Mouse (Mus musculus): ENCODE measurements around the gene Kcnh1. TPM values are rescaled to one million over a fixed set of nuclear protein-coding genes. Genes with fewer than 3 reads are reported as not detected.

The Kcnh1 gene
- total RNA-seq, 2 experiments from 2014 or later: 75.4 to 77.0 TPM

DNA sequence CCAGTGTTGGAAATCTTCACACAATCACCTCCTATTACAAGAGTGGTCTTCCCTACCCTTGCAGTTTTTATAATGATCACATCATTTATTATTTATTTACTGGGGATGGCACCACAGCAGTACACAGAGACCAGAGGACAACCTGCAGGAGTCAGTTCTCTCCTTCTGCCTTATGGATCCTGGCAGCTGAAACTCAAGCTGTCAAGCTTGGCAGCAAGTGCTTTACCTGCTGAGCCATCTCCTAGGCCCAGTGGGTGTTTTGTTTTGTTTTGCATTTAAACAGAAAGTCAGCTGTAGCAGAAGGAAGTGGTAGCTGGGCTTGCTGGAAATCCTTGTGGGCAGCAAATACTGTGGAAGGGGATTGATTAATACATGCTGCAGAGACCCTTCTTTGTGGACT lies 197.1 kb downstream of the Kcnh1 start:
- intact Hi-C loops (cut with DNase I): no loop called here
- no peak for DNase-seq (ENCODE audit: low spot score in 2 of 2)

DNA sequence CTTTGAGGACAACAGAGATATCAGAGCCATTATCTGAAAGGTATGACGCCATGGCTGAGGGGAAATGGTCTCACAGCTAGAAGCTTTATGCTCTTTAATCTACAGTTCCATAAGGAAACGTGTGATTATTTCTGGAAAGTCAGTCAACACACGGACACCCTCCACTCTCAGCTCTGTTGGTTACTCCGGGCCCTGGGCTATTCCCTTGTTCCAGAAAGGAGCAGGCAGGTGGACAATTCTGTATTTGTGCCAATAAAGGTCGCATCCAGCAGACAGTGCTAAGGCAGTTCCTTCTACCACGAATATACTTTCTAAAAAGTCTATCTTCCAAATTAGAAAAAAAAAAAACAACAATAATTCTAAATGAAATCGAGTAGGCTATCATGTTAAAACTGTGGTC lies 200.5 kb downstream of the Kcnh1 start:
- intact Hi-C loops (cut with DNase I): no loop called here
- DNase-seq (ENCODE audit: low spot score in 2 of 2): no peak

DNA sequence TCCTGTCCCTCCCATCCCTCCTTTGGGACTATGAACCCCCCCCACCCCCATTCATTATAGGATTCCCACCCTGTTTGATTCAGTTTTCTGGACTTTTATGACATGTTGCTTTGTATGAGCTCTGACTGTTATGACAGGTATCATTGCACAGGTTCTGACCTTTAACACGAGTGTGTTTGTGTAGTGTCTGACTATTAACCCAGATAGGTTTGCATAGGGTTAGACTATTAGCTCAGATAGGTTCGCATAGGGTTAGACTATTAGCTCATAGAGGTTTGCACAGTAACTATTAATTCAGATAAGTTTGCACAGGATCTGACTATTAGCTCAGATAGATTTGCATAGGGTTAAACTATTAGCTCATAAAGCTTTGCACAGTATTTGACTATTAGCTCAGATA lies 201.7 kb downstream of the Kcnh1 start:
- no peak for DNase-seq (ENCODE audit: low spot score in 2 of 2)
- intact Hi-C loops (cut with DNase I): no loop called here

DNA sequence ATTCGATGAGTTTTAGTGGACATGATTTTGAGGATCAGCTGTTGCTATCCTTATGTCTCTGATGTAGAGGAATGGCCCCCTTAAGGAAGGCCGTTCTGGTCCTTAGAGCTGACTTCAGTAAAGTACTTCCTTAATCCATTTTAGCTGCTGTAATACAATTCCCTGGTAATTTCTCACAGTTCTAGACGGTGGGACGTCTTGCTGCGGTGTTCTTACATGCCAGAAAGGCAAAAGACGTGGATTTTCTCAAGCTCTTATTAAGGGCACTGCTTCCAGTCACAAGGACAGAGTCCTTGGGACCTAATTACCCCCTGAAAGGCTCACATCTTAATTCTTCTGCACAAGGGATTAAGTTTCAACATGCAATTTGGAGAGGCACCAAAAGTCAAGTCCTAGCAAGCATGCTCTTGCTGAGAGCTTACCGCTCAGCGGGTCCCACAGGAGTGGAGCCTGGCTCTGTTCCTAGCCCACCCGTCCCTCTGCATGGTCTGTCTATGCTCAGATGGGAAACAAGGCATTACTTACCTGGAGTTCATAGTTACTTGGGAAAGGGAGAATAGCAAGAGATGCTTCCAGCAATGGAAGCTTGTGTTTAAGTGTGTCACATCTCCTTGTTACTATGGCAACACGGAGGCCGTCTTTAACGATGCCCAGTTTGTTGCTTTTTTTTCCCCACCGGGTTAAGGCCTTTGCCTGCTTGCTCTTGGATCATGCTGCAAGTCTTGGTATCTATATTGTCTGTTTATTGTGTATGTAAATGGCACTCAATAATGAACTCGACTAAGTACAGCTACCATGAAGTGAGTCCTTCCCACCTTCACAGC lies 209.3 kb downstream of the Kcnh1 start:
- no peak for DNase-seq (ENCODE audit: low spot score in 2 of 2)
- intact Hi-C loops (cut with DNase I): no loop called here

DNA sequence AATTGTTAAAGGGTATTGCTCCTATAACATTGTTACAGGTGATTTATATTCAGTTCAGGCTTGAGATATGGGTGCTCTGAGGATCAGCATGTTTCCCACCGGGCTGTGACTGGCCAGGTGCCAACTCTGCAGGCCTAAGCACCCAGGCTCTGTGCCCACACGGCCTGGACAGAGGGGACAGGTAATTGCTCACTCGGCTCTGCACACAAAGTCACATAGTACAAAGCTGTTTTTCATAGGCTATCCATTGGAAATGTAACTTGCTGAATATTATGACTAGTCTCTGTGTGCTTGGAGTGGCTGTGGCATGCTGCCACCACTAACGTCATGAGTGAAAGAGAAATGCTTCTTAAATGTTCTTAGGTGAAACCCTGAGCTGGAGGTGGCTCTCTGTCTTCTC lies 210.4 kb downstream of the Kcnh1 start:
- intact Hi-C loops (cut with DNase I): no loop called here
- DNase-seq (ENCODE audit: low spot score in 2 of 2): no peak

DNA sequence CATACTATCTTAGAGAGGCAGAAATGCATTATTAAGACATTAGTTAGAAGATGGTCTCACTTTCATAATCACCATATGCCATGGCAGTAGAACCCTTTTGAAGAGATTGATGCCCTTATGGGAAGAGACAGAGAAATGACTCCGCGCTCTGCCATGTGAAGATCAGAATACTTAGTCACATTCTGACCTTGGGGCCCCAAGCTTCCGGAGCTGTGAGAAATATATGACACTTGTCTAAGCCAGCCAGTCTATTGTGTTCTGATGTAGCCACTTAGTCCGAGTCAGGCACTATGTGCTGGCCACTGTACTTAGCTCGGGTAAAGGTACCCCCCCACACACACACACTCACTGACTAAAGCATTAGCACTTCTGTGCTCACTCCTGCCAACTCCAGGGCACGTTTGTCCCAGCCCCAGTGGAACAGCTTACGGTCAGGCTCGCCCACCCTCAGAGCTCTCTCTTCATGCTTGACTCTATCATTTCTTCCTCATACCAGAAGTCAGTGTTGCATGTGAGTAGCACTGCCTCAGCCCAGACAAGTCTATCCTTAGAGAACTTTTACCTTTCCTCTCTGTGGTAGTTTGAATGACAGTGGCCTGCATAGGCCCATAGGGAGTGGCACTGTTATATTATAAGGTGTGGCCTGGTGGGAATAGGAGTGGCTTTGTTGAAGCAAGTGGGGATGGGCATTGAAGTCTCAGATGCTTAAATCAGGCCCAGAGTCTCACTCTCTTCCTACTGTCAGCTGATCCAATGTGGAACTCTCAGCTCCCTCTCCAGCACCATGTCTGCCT lies 212.5 kb downstream of the Kcnh1 start:
- DNase-seq (ENCODE audit: low spot score in 2 of 2): no peak
- intact Hi-C loops (cut with DNase I): no loop called here

DNA sequence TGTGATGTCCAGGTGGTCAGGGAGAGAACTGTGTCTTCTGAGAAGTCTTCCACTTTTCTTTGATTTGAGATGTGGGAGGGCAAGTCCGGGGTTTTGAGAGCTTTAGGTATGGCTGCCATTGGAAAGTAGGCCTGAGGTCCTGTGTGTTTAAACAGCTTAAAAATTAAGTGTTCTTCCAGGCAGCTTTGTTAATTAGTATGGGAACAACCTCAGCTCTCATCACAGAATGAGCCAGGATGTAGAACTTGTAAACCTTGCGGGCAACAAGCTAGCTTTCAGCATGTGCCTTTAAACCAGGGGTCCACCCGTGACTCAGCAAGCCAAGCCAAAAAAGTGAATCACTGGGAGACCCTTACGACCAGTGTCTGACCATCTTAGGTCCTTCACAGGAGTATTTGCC lies 214.6 kb downstream of the Kcnh1 start:
- intact Hi-C loops (cut with DNase I): no loop called here
- no peak for DNase-seq (ENCODE audit: low spot score in 2 of 2)

DNA sequence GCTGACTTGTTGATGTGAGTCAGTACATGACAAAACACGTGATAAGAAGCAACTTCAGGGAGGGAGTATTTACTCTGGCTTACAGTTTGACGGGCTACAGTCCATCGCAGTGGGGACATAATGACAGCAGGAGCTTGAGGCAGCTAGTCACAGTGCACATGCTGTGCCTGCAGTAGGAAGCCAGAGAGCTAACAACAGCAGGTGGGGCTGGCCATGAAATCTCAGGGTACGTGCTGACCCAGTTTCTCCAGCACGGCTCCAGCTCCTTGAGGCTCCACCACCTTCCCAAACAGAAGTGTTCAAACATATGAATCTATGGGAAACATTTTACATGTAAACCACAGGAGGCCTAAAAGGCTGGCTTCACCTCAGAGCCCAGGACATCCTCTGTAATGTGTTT lies 216.0 kb downstream of the Kcnh1 start:
- DNase-seq (ENCODE audit: low spot score in 2 of 2): no peak
- intact Hi-C loops (cut with DNase I): no loop called here

DNA sequence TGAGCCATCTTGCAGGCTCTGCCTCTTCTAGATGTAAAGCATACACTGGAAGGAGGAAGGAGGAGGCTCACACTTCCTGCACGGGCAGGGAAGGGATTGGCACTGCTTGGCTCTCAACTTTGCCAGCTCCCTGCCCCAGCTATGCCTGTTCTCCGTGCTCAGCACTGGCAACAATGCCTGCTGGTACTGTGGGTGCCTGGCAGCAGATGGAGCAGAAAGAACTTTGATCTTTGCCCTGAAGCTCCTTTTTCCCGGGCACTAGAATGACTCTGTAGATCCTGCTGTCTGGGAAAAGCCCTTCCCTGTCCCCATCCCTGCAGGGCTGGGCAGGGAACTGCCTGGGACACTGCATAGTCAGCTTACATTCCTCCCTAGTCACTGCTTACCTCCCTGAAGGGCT lies 225.2 kb downstream of the Kcnh1 start:
- peak; percentile 25 to 51 for DNase-seq (ENCODE audit: low spot score in 2 of 2)
- intact Hi-C loops (cut with DNase I): no loop called here

DNA sequence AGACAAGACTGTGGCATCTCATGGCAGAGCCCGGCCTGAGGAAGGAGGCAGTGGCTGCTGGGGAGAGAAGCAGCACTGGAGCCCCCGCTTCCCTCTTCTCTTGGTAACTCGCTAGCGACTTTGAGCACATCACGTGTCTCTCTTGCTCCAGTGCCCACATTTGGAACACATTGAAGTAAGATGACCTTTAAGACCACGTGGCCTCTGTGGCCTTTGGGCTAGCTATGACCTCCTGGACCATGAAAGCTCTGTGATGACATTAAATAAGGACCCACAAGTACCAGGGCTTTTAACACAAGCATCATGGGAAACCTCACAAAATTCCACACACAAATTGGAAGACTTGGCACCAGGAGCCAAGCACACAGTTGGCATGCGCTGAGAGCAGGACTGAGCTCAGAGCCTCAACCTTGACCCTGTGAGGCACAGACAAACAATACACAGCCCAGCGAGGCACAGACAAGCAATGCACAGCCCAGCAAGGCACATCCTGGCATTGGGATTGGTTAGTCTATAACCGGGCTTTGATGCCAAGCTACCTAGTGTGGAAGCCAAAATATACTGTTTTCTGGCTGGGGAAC lies 225.8 kb downstream of the Kcnh1 start:
- no peak for DNase-seq (ENCODE audit: low spot score in 2 of 2)
- intact Hi-C loops (cut with DNase I): no loop called here

DNA sequence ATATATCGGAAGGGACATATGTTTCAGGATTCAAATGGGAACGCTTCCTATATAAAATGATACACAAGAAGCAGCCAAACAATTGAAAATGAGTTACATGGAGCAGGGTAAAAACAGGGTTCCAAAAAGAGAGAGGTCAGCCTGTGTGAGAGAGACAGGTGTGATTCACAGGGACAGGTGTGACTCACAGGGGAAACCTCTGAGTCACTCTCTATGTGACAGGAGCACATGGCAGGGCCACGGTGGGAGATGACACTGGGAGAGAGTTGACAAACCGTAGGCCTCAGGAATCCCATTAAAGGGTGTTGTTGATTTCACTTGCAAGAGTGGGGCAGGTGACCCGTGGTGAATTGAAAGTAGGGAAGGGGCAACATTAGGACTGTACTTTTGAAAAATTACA lies 228.6 kb downstream of the Kcnh1 start:
- DNase-seq (ENCODE audit: low spot score in 2 of 2): no peak
- intact Hi-C loops (cut with DNase I): no loop called here

DNA sequence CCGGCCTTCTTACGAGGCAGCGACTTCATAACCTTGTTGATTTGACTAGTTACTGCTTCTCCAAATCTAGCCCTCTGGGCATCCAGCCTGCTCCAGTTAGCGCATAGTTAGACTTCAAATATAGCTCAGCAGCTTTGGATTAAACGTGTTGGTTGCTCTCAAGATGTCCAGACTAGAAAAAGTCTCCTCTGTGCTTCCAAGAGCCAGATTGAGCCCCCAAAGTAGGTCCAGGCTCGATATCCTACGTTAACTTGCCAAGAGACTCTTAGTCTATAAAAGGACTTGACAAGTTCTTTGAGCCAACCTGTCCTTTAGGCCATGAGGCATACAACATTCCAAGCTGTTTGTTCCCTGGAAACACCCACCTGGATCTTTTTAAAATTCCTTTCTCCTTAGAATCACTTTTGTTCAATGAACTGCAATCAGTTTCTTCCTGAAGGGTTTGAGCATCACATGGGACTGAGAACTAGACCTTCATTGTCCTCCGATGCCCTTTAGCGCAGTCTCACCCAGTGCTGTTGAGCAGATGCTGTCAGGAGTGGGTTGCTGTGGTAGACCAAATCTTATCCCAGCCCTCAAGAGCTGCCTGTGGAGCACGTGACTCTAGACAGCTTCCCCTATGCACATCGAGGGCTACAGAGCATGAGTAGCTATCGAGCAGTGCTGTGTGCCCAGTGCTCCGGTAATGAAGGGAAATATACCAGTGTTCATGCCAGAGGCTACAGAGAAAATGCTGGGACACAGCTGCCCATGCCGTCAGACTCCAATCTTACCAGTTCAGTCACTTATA lies 231.0 kb downstream of the Kcnh1 start:
- intact Hi-C loops (cut with DNase I): no loop called here
- peak in 1 of 2 experiments; percentile 57 for DNase-seq (ENCODE audit: low spot score in 2 of 2)

DNA sequence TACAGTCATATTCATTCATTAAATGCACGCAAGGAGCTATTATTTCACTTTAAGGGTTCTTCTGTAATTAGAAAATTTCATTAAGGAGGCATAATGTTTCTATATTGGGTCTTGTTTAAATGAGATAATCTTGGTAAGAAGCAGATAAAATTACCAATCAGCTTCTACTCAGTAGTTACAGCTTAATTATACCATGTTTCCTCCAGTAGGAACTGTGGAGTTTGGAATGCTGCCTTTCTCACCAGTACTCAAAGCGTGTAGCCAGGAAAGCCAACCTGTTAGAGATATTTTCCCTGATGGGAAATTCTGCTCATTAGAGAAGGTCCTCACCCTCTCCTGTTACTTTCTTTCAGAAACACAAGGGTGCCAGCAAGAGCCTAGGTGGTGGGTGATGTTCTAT lies 240.8 kb downstream of the Kcnh1 start:
- DNase-seq (ENCODE audit: low spot score in 2 of 2): no peak
- intact Hi-C loops (cut with DNase I): no loop called here

DNA sequence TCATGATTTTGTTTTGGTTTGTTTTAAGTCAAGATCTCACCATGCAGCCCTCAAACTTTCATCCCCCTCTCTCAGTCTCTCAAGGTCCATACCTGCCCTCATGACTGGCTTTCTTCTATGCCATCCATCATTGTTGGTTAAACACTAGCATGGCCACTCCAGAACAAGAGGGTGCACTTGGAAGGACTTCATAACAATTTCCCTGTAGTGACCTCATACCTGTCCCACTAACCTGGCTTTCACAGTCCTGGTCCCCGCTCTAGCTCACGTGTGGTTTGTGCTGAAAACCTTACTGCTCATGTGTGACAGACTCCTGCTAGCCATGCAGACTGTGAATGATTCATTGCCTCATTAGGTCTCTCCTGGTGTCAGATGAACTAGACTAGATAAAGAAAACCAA lies 244.9 kb downstream of the Kcnh1 start:
- intact Hi-C loops (cut with DNase I): no loop called here
- DNase-seq (ENCODE audit: low spot score in 2 of 2): no peak

DNA sequence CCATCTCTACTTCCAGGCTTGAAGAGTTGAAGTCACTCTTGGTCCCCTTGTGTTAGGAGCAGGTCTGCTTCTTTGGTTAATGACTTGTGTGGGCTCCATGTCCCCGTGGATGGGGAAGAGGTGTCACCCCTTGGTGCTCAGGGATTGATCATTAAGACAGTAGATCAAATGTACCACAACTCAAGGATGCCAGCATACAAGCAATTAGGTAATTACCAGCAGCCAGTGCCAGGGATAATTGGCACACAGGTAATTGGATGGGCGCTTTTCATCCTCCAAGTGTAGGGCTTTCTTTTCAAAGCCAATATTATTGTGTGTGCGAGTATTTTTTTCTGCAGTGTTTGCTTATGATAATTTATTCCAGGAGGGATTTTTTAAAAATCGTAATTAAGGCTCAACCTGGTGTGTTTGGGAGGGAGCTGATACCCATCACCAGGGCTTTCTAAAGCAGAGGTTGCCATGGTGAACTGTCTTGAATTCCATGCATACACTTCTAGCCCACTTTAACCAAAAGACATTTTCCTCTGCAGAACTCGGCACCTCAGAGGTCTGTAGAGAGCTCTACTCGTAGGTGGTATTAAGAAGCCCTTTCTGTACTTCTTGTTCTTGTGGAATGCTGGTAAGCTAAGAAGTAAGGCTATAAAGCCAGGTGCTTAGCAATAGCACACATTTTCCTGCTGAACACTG lies 248.7 kb downstream of the Kcnh1 start:
- intact Hi-C loops (cut with DNase I): no loop called here
- DNase-seq (ENCODE audit: low spot score in 2 of 2): no peak

DNA sequence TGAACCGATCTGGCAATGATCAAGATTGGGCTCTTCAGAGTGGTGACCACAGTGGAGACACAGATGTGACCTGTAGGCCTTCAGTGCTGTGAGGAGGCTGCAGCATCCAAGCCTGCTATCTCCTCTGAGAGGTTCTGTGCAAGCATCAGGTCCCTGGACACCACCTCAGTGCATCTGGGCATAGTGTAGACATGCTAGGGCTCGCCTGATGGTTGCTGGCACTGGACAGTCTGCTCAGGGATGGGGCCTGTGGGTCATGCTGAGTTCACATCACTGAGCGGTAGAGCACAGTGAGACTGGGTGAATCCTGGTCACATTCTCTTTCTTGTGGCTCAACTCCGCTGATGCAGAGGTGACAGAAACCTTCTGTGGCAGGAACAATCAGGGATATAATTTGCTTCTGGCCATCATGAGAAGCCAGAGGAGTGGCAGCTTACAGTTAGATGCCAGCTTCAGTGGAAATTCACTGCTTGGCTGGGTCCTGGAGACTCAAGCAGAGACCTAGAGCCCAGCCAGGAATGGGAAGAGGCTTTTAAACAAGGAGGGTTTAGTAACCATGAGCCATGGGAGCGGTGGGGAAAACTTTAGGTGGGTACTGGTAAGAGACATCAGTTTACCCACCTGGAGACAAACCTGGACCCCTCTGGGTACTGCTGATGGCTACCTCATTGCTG lies 252.3 kb downstream of the Kcnh1 start:
- intact Hi-C loops (cut with DNase I): loop anchor here (5.0 kb wide), 1 partner anchor 251 kb away; the partner anchor contains the start of gene Kcnh1
- DNase-seq (ENCODE audit: low spot score in 2 of 2): no peak

DNA sequence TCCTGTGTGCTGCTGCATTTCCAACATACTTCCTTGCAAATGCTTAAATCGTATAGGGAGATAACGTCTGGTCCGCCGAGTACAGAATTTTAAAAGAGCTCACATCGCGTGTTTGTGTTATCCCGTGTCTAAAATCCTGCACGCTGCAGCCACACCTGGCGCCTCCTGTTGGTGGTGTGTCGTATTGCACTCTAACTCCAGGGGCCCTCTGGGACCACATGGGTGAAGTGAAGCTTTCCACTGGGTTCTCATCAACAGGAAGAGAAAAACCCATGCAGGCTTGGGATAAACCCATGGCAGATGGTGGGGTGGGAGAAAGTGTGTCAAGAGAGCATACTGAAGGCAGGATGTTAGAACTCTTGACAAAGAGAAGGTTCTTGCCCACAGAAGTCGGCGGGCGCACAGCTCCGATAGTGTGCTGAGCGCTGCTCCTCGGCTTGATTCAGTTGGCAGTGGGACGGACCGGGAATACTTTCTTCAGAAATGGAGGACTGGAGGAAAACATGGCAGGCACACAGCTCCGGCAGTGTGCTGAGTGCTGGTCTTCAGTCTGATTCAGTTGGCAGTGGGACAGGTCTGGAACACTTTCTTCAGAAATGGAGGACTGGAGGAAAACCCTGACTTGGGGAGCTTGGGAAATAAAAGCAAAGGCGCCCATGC lies 253.6 kb downstream of the Kcnh1 start:
- intact Hi-C loops (cut with DNase I): loop anchor here (5.0 kb wide), 1 partner anchor 252 kb away; the partner anchor contains the start of gene Kcnh1
- no peak for DNase-seq (ENCODE audit: low spot score in 2 of 2)
